Mouse (Mus musculus): Measurements from ENCODE around the gene Clspn.

DNA sequence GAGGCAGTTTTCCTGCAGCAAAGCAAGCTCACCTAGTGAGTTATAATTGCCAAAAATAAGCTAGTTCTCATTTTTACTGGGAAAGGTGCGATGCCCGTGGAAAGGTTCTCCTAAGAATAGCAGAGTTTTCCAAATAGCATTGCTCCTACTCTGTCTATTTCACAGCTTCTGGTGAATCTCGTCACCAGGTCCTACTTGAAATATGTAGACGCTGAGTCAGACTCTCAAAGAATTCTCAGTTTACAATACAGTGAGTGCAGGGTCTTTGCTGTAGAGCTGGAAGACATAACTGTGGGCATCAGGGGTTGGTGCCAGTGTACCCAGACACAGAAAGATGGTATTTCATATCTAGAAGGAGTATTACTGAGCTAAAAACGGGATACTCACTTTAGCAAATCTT is 45.7 kb upstream of the Clspn start:
- TF ChIP-seq CTCF (IDR thresholded peaks at IDR 0.05; ENCODE audit: low read depth, low read length) (no peak), POLR2A (IDR thresholded peaks at IDR 0.05; ENCODE audit: extremely low read depth, insufficient read depth, low read length) (no peak)

All from liver, adult 2 months (tissue).